29 mouse cellular contexts compared by ENCODE assay signal in genomic region chr6:135264136-135264535, GRCm38 (mm10). TPM values are rescaled to one million over a fixed set of nuclear protein-coding genes. Genes with fewer than 3 reads are reported as not detected.
A peak's percentile ranks its signal among the peaks of the same experiment; 100 is the strongest.
DNase-seq lines count a peak whose midpoint lies in the region; ATAC-seq and TF ChIP-seq lines count a peak whose summit lies in the region.
"Had no signal": no experiment of that assay in that cellular context is flagged by ENCODE, and none has a peak within 500 bp of the region (broad histone marks: within the 10 kb centered on the region; RNA-seq: fewer than 3 reads in every experiment).

No protein-coding gene starts in this region.

- no peak for DNase-seq in hindbrain, postnatal 0 days (ENCODE audit: low spot score)
- DNase-seq in lung, embryonic 14.5 days = peak; percentile 2
- no peak for DNase-seq in lung, postnatal 36 days
- no peak for DNase-seq in ES-E14 (ENCODE audit: low read depth, low spot score)
- no peak for DNase-seq in brain, embryonic 14.5 days (ENCODE audit: low read depth)
- DNase-seq in cerebellum, adult 11 months = no peak
- DNase-seq in natural killer cell, adult 2 months (ENCODE audit: low spot score in 2 of 2) = no peak
- DNase-seq: adrenal gland, adult 2 months; cerebellum, postnatal 10 days; embryo, embryonic 11 days; heart, postnatal 4 days; kidney, adult 8-10 months; kidney, postnatal 4 days; lung, postnatal 4 days; right cerebral cortex, postnatal 4 days; thymus, postnatal 25 days had no signal

- peak; percentile 31 for TF ChIP-seq CTCF in hindbrain, postnatal 0 days (IDR thresholded peaks at IDR 0.05; ENCODE audit: low read depth)
- TF ChIP-seq CTCF in lung, embryonic 14.5 days (IDR thresholded peaks at IDR 0.05; ENCODE audit: low read depth) = peak; percentile 51
- TF ChIP-seq CTCF in brain, embryonic 14.5 days (IDR thresholded peaks at IDR 0.05; ENCODE audit: borderline replicate concordance, extremely low read depth, insufficient read depth, insufficient read length) = peak; percentile 24; the same call in 1 of the 2 replicates

- H3K4me2 ChIP-seq in hindbrain, postnatal 0 days (ENCODE audit: low read depth, low read length) = no peak overlapping the region
- no peak overlapping the region for H3K4me2 ChIP-seq in hindbrain, embryonic 12.5 days (replicated peaks)
- no peak overlapping the region for H3K4me2 ChIP-seq in lung, embryonic 14.5 days
- H3K4me2 ChIP-seq: heart, embryonic 15.5 days; limb, embryonic 13.5 days; neural tube, embryonic 12.5 days had no signal

- H3K9ac ChIP-seq in hindbrain, postnatal 0 days (replicated peaks; ENCODE audit: low read length) = no peak overlapping the region
- H3K9ac ChIP-seq in hindbrain, embryonic 12.5 days = no peak overlapping the region
- no peak overlapping the region for H3K9ac ChIP-seq in lung, embryonic 14.5 days
- no peak overlapping the region for H3K9ac ChIP-seq in ES-E14 (ENCODE audit: insufficient read depth, low read depth, low read length, poor library complexity, severe bottlenecking)
- H3K9ac ChIP-seq: heart, embryonic 15.5 days; limb, embryonic 13.5 days; neural tube, embryonic 12.5 days had no signal

- TF ChIP-seq POLR2A in brain, embryonic 14.5 days (IDR thresholded peaks at IDR 0.05; ENCODE audit: borderline replicate concordance, extremely low read depth, insufficient read depth, insufficient read length, poor library complexity, severe bottlenecking) = no peak

- H3K4me1 ChIP-seq in hindbrain, postnatal 0 days (ENCODE audit: insufficient read depth, low read length) = no peaks in the 10 kb centered on the region
- H3K4me1 ChIP-seq in hindbrain, embryonic 12.5 days = no peaks in the 10 kb centered on the region
- no peaks in the 10 kb centered on the region for H3K4me1 ChIP-seq in lung, embryonic 14.5 days (ENCODE audit: insufficient read depth)
- H3K4me1 ChIP-seq in ES-E14 (ENCODE audit: control insufficient read depth in 2 of 2, insufficient read depth in 2 of 2, low read length in 2 of 2, poor library complexity in 1 of 2) = no peaks in the 10 kb centered on the region
- H3K4me1 ChIP-seq: heart, embryonic 15.5 days; limb, embryonic 13.5 days; neural tube, embryonic 12.5 days had no signal

- in situ Hi-C loops in ES-E14 (cut with MboI; ENCODE audit: low sequenced_read_pairs in 2 of 2, unreplicated experiment in 2 of 2) = no loop called here

- H3K27me3 ChIP-seq in hindbrain, postnatal 0 days (ENCODE audit: insufficient read depth, low read length) = no peaks in the 10 kb centered on the region
- H3K27me3 ChIP-seq in hindbrain, embryonic 12.5 days = no peaks in the 10 kb centered on the region
- H3K27me3 ChIP-seq in lung, embryonic 14.5 days (ENCODE audit: insufficient read depth, low read length) = no peaks in the 10 kb centered on the region
- H3K27me3 ChIP-seq: heart, embryonic 15.5 days; limb, embryonic 13.5 days; neural tube, embryonic 12.5 days had no signal

- H3K4me3 ChIP-seq in hindbrain, postnatal 0 days (ENCODE audit: low read length) = no peak overlapping the region
- H3K4me3 ChIP-seq in hindbrain, embryonic 12.5 days = no peak overlapping the region
- H3K4me3 ChIP-seq in lung, embryonic 14.5 days (ENCODE audit: low read depth, low read length) = no peak overlapping the region
- H3K4me3 ChIP-seq in ES-E14 (ENCODE audit: insufficient read depth in 1 of 2, low read depth in 1 of 2, low read length in 2 of 2, poor library complexity in 1 of 2, severe bottlenecking in 1 of 2) = no peak overlapping the region
- H3K4me3 ChIP-seq: heart, embryonic 15.5 days; limb, embryonic 13.5 days; midbrain, embryonic 10.5 days; neural tube, embryonic 12.5 days had no signal

- no peaks in the 10 kb centered on the region for H3K9me3 ChIP-seq in hindbrain, postnatal 0 days (ENCODE audit: low read length)
- no peaks in the 10 kb centered on the region for H3K9me3 ChIP-seq in hindbrain, embryonic 12.5 days (replicated peaks)
- H3K9me3 ChIP-seq in lung, embryonic 14.5 days (ENCODE audit: low read depth, low read length) = no peaks in the 10 kb centered on the region; the same call in 1 of the 2 replicates
- no peaks in the 10 kb centered on the region for H3K9me3 ChIP-seq in ES-E14 (ENCODE audit: control insufficient read depth, insufficient read depth, low read depth, low read length)
- H3K9me3 ChIP-seq: heart, embryonic 15.5 days; limb, embryonic 13.5 days; neural tube, embryonic 12.5 days had no signal

- no peak for ATAC-seq in hindbrain, postnatal 0 days
- ATAC-seq in hindbrain, embryonic 12.5 days (ENCODE audit: low FRiP score) = no peak
- ATAC-seq in lung, embryonic 14.5 days (ENCODE audit: insufficient read depth) = no peak
- ATAC-seq: forebrain, embryonic 16.5 days; hindbrain, embryonic 16.5 days had no signal

- no peak overlapping the region for H3K27ac ChIP-seq in hindbrain, postnatal 0 days
- H3K27ac ChIP-seq in hindbrain, embryonic 12.5 days = no peak overlapping the region
- H3K27ac ChIP-seq in lung, embryonic 14.5 days (ENCODE audit: low read depth) = no peak overlapping the region
- no peak overlapping the region for H3K27ac ChIP-seq in ES-E14 (ENCODE audit: insufficient read depth, low read depth, low read length, poor library complexity, severe bottlenecking)
- H3K27ac ChIP-seq: heart, embryonic 15.5 days; limb, embryonic 13.5 days; midbrain, embryonic 10.5 days; neural tube, embryonic 12.5 days had no signal

- no peaks in the 10 kb centered on the region for H3K36me3 ChIP-seq in hindbrain, postnatal 0 days (ENCODE audit: insufficient read depth, low read length)
- H3K36me3 ChIP-seq in hindbrain, embryonic 12.5 days = no peaks in the 10 kb centered on the region
- H3K36me3 ChIP-seq in lung, embryonic 14.5 days (ENCODE audit: insufficient read depth) = no peaks in the 10 kb centered on the region
- H3K36me3 ChIP-seq in ES-E14 (ENCODE audit: control insufficient read depth, insufficient read depth, low read length, poor library complexity, severe bottlenecking) = no peaks in the 10 kb centered on the region
- H3K36me3 ChIP-seq: heart, embryonic 15.5 days; limb, embryonic 13.5 days; midbrain, embryonic 10.5 days; neural tube, embryonic 12.5 days had no signal

- WGBS in hindbrain, postnatal 0 days = 96% methylated on average over 6 of the region's 6 CpGs
- WGBS in hindbrain, embryonic 12.5 days = 95% methylated on average over 6 of the region's 6 CpGs
- WGBS in lung, embryonic 14.5 days = 95% methylated on average over 6 of the region's 6 CpGs

TF ChIP-seq in ES-E14, 5 proteins besides CTCF, POLR2A, EP300 and RAD21:
- TF ChIP-seq ZC3H11A (IDR thresholded peaks at IDR 0.05; ENCODE audit: borderline replicate concordance, low read depth, low read length) (peak; percentile 55; the same call in 1 of the 2 replicates), MAFK (IDR thresholded peaks at IDR 0.05; ENCODE audit: insufficient read depth, low read depth, low read length) (no peak)
TF ChIP-seq in ES-E14: peak in this region for 1.

RNA-seq across cellular contexts. Expression of gene Gsg1, which starts 10.0 kb away (rescaled TPM):
- total RNA-seq in hindbrain, postnatal 0 days (2014; rRNA removed) = 1.1 TPM in 1 of 2 replicates, not detected in the other
- 0.18 and 0.31 TPM in 2 replicates for polyA plus RNA-seq in hindbrain, postnatal 0 days (2015; fragmentation: Nextera tagmentation; extraction: Ambion mirVana)
- 0.40 and 0.78 TPM in 2 replicates for polyA plus RNA-seq in hindbrain, embryonic 12.5 days (2016; fragmentation: Nextera tagmentation; extraction: Ambion mirVana)
- polyA plus RNA-seq in lung, embryonic 14.5 days (2014; fragmentation: Nextera tagmentation; extraction: Ambion mirVana) = 6.0 and 7.7 TPM in 2 replicates
- total RNA-seq in ES-E14 (2012; rRNA removed) = 0.63 and 0.98 TPM in 2 replicates
- 0.27 and 0.44 TPM in 2 replicates for polyA plus RNA-seq in brain, embryonic 14.5 days (2012; rRNA removed)
- total RNA-seq: adrenal gland, adult 2 months; gastrocnemius, adult 18-20 months; granulocyte monocyte progenitor cell, adult 5-6 weeks; layer of hippocampus, postnatal 10 days; left cerebral cortex, postnatal 10 days had no signal

RNA-seq across cellular contexts. Expression of gene Pbp2, which starts 46.1 kb away (rescaled TPM):
- 0.10 TPM in 1 of 2 replicates, not detected in the other for total RNA-seq in hindbrain, postnatal 0 days (2014; rRNA removed)
- polyA plus RNA-seq in hindbrain, postnatal 0 days (2015; fragmentation: Nextera tagmentation; extraction: Ambion mirVana) = not detected in 2 replicates
- 0.18 and 0.22 TPM in 2 replicates for polyA plus RNA-seq in hindbrain, embryonic 12.5 days (2016; fragmentation: Nextera tagmentation; extraction: Ambion mirVana)
- polyA plus RNA-seq in lung, embryonic 14.5 days (2014; fragmentation: Nextera tagmentation; extraction: Ambion mirVana) = 0.38 and 0.53 TPM in 2 replicates
- total RNA-seq in ES-E14 (2012; rRNA removed) = 0.31 TPM in 1 of 2 replicates, not detected in the other
- 0.08 TPM in 1 of 2 replicates, not detected in the other for polyA plus RNA-seq in brain, embryonic 14.5 days (2012; rRNA removed)
- total RNA-seq: adrenal gland, adult 2 months; gastrocnemius, adult 18-20 months; granulocyte monocyte progenitor cell, adult 5-6 weeks; heart, postnatal 4 days; left cerebral cortex, postnatal 10 days; monocyte, adult 5-6 weeks had no signal
- polyA plus RNA-seq: adrenal gland, adult 2 months; forebrain, embryonic 16.5 days; hindbrain, embryonic 16.5 days; liver, embryonic 16.5 days; midbrain, embryonic 10.5 days had no signal
